Mouse (Mus musculus): Measurements from ENCODE around the gene Gm16430. TPM values are rescaled to one million over a fixed set of nuclear protein-coding genes. Genes with fewer than 3 reads are reported as not detected.

Gene Gm16430
- polyA plus RNA-seq (2012) = not detected in 2 replicates

DNA sequence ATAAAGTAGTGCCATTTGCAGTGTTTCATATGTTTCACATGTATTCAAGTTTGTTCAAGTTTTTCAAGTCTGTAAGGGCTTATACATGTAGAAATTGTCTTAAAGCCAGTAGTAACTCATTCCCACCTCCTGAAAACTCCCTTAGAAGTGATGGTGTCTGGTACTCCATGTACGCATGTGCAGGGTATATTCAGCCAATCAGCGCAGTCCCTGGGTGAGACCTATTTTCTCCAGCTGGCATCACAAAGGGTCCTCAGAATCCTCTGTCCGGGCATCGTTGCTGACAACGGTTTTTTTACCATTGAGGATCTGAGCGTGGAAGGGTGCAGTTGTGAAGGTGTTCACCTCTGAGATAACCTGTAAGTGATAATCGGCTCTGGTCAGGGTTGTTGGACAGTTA lies at the start of gene Gm16430:
Gm16430 (plus strand) TSS at position 301 of the 400 bp plus-strand sequence.

Other genes with a start within 250 kb of the Gm16430 start
- gene Gm16405, start 91.0 kb upstream of the Gm16430 start, polyA plus RNA-seq (2012) = not detected in 2 replicates

All from megakaryocyte-erythroid progenitor cell, adult 5 weeks (primary cell).